Mouse (Mus musculus) brain, embryonic 14.5 days (tissue): ENCODE measurements around the gene Gcnt7.

Experiments
- CTCF ChIP-seq: fragments of 200-500 bp; IDR thresholded peaks from 2 replicates; pipeline ENCODE4 v1.5.1; 2012; ENCODE audit warnings: inconsistent platforms, mild to moderate bottlenecking, moderate library complexity, borderline replicate concordance; ENCODE audit not compliant: insufficient read depth, insufficient read length; ENCODE audit errors: extremely low read depth
- POLR2A ChIP-seq: fragments of 200-500 bp; IDR thresholded peaks from 2 replicates; pipeline ENCODE4 v1.6.1; 2012; ENCODE audit warnings: mild to moderate bottlenecking, inconsistent platforms, borderline replicate concordance; ENCODE audit not compliant: poor library complexity, insufficient read depth, insufficient read length, severe bottlenecking; ENCODE audit errors: extremely low read depth

DNA sequence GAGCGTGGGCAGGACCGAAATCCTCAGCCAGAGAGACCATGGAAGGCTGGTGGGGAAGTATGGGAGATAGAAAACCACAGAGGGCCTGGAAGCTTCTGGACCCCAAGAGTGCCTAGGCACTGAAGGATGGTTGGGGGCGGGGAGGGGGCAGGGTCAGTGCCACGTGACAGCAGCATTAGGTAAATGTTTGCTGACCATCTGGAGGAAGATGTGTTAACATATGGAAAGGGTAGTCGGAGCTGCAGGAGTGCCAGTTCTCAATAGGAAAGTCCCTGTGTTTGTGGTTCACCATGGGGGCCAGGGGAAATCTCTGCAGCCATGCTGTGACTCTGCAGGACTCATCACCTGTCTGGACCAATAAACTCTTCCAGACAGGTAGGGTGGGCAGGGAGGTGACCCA, 44.5 kb downstream of the Gcnt7 start:
- no peak for TF ChIP-seq CTCF
- no peak for TF ChIP-seq POLR2A
